In the genomic region with DNA sequence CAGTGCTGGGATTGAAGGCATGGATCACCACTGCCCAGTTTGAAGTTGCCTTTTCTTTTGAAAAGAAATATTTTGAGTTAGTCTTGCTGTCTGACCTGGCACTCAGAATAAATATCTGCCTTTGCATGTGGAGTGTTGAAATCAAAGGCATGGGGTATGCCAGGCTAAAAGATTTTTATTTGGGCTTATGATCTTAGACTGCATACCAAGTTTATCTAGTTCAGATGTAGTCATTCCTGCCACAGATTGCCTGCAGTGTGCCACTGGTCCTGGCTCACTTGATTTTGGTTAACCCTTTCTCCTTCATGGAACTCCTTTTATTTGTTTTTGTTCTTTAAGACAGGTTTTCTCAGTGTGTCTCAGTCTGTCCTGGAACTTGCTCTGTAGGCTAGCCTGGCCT, we compare ENCODE assay signal across 8 mouse cellular contexts. TPM values are rescaled to one million over a fixed set of nuclear protein-coding genes. Genes with fewer than 3 reads are reported as not detected.
DNase-seq lines count a peak whose midpoint lies in the region; ATAC-seq and TF ChIP-seq lines count a peak whose summit lies in the region.

No protein-coding gene starts in this region.

- H3K9me3 ChIP-seq in stomach, postnatal 0 days (ENCODE audit: control insufficient read depth, low read length) = no peaks in the 10 kb centered on the region

- TF ChIP-seq POLR2A in testis, adult 2 months (IDR thresholded peaks at IDR 0.05; ENCODE audit: control insufficient read depth, low read depth, low read length) = no peak

- no peak overlapping the region for H3K27ac ChIP-seq in testis, adult 2 months (ENCODE audit: control insufficient read depth, insufficient read depth, low read depth, low read length)
- H3K27ac ChIP-seq in stomach, postnatal 0 days (replicated peaks) = no peak overlapping the region

- TF ChIP-seq CTCF in testis, adult 2 months (IDR thresholded peaks at IDR 0.05; ENCODE audit: control insufficient read depth, insufficient read depth, insufficient replicate concordance, low read depth, low read length) = no peak
- no peak for TF ChIP-seq CTCF in stomach, postnatal 0 days (IDR thresholded peaks at IDR 0.05; ENCODE audit: low read depth)

- H3K4me2 ChIP-seq in stomach, postnatal 0 days (replicated peaks; ENCODE audit: low read depth) = peak overlapping the region; percentile 67

- peaks cover 2% of the 10 kb centered on the region for H3K4me1 ChIP-seq in testis, adult 2 months (ENCODE audit: control insufficient read depth, insufficient read depth, low read length)
- H3K4me1 ChIP-seq in stomach, postnatal 0 days (replicated peaks; ENCODE audit: control insufficient read depth, insufficient read depth) = peaks cover 2% of the 10 kb centered on the region; the same call in 1 of the 2 replicates

- no peak for ATAC-seq in CD4-positive, CD25-positive, alpha-beta regulatory T cell, adult 4 months
- no peak for ATAC-seq in stomach, postnatal 0 days (ENCODE audit: low FRiP score, low TSS enrichment)

- no peaks in the 10 kb centered on the region for H3K27me3 ChIP-seq in testis, adult 2 months (ENCODE audit: control insufficient read depth, insufficient read depth, low read length)
- no peaks in the 10 kb centered on the region for H3K27me3 ChIP-seq in stomach, postnatal 0 days (ENCODE audit: control insufficient read depth, insufficient read depth, low read length)

- H3K36me3 ChIP-seq in testis, adult 2 months (ENCODE audit: control insufficient read depth, insufficient read depth, low read length) = peaks cover 5% of the 10 kb centered on the region
- peaks cover 5% of the 10 kb centered on the region; the same call in 1 of the 2 replicates for H3K36me3 ChIP-seq in stomach, postnatal 0 days (ENCODE audit: control insufficient read depth, insufficient read depth, low read length)

- peak overlapping the region; percentile 83 for H3K4me3 ChIP-seq in testis, adult 2 months (ENCODE audit: control insufficient read depth, low read depth, low read length)
- peak overlapping the region; percentile 97 for H3K4me3 ChIP-seq in stomach, postnatal 0 days (ENCODE audit: low read depth, low read length)

- DNase-seq in CD4-positive, CD25-positive, alpha-beta regulatory T cell, adult 2 months (ENCODE audit: low read depth, low spot score) = peak; percentile 5
- DNase-seq in testis, postnatal 10 days (ENCODE audit: low spot score) = no peak
- DNase-seq in liver = peak; percentile 15
- peak; percentile 20 for DNase-seq in stomach, postnatal 0 days (ENCODE audit: low spot score)
- DNase-seq in T-cell, adult 2 months (ENCODE audit: low spot score) = no peak
- no peak for DNase-seq in adrenal gland, postnatal 10 days

- H3K9ac ChIP-seq in stomach, postnatal 0 days (ENCODE audit: low read length) = peak overlapping the region; percentile 55

- no peak for TF ChIP-seq EP300 in stomach, postnatal 0 days (optimal IDR thresholded peaks at IDR 0.05)

RNA-seq across cellular contexts. Expression of a gene that starts 1.4 kb away (rescaled TPM):
- polyA plus RNA-seq in CD4-positive, CD25-positive, alpha-beta regulatory T cell, adult 4 months (2017; shearing (Covaris generic)) = 100 to 1,000 TPM; 270 to 312 TPM
- polyA plus RNA-seq in testis, adult 2 months (2012; rRNA removed) = 70.5 and 80.4 TPM in 2 replicates
- polyA plus RNA-seq in stomach, postnatal 0 days (2015; fragmentation: Nextera tagmentation; extraction: Ambion mirVana) = 110 and 115 TPM in 2 replicates
- 100 to 1,000 TPM; 134 to 158 TPM for total RNA-seq in adrenal gland, postnatal 10 days (2021)

RNA-seq across cellular contexts. Expression of a gene that starts 6.6 kb away (rescaled TPM):
- polyA plus RNA-seq in CD4-positive, CD25-positive, alpha-beta regulatory T cell, adult 4 months (2017; shearing (Covaris generic)) = 10 to 100 TPM; 10.4 to 15.6 TPM
- 1.7 and 2.1 TPM in 2 replicates for polyA plus RNA-seq in testis, adult 2 months (2012; rRNA removed)
- polyA plus RNA-seq in stomach, postnatal 0 days (2015; fragmentation: Nextera tagmentation; extraction: Ambion mirVana) = 11.0 and 12.0 TPM in 2 replicates
- 10 to 100 TPM; 14.9 to 21.1 TPM for total RNA-seq in adrenal gland, postnatal 10 days (2021)

RNA-seq across cellular contexts. Expression of a gene that starts 44.0 kb away (rescaled TPM):
- polyA plus RNA-seq in CD4-positive, CD25-positive, alpha-beta regulatory T cell, adult 4 months (2017; shearing (Covaris generic)) = 100 to 1,000 TPM; 258 to 279 TPM
- polyA plus RNA-seq in testis, adult 2 months (2012; rRNA removed) = 55.2 and 61.4 TPM in 2 replicates
- 189 and 211 TPM in 2 replicates for polyA plus RNA-seq in stomach, postnatal 0 days (2015; fragmentation: Nextera tagmentation; extraction: Ambion mirVana)
- total RNA-seq in adrenal gland, postnatal 10 days (2021) = 100 to 1,000 TPM; 108 to 118 TPM

Comparison
In these comparisons a context has a peak if more than half of its experiments do, and no peak if none do; other contexts are left out.
1. DNase-seq: peak in CD4-positive, CD25-positive, alpha-beta regulatory T cell, adult 2 months (single experiment), liver (single experiment) and stomach, postnatal 0 days (single experiment); none in testis, postnatal 10 days (single experiment), T-cell, adult 2 months (single experiment) and adrenal gland, postnatal 10 days (single experiment).